Mouse (Mus musculus): ENCODE measurements at regions not wholly inside any gene's neighbourhood (a gene's known extent, or its start where the extent isn't known, plus 50 kb on each side); places are given as distances from the start of the nearest gene placed in this dataset.

- TF ChIP-seq CTCF (IDR thresholded peaks at IDR 0.05; ENCODE audit: borderline replicate concordance, insufficient read depth, low read length) (no peak), POLR2A (IDR thresholded peaks at IDR 0.05; ENCODE audit: low read depth, low read length) (no peak)
These were observed 200.7 kb downstream of the Sp3 start for GRCm38 (mm10) chr2:72779268-72780163.

Data from embryonic fibroblast, embryonic 13.5 days (primary cell).